Mouse (Mus musculus) limb, embryonic 12.5 days (tissue): ENCODE measurements around the gene Fancg. TPM values are rescaled to one million over a fixed set of nuclear protein-coding genes. Genes with fewer than 3 reads are reported as not detected.

Experiments used
- ATAC-seq: fragments of 200-750 bp; cut with Nextera tagmentation; 2 replicates; pipeline ENCODE4 v1.8.0; 2017; ENCODE audit warnings: low read depth, moderate TSS enrichment; ENCODE audit not compliant: insufficient number of reproducible peaks, insufficient read depth, low FRiP score, low TSS enrichment
- H3K27ac ChIP-seq: fragments of 300-500 bp; sonication (generic); 2 replicates; pipeline ENCODE4 v1.5.1; 2016; ENCODE audit warnings: mild to moderate bottlenecking, moderate library complexity
- H3K27me3 ChIP-seq: fragments of 300-500 bp; sonication (generic); 2 replicates; pipeline ENCODE4 v1.6.1; 2016; ENCODE audit warnings: mild to moderate bottlenecking, moderate library complexity
- H3K36me3 ChIP-seq: fragments of 300-500 bp; sonication (generic); 2 replicates; pipeline ENCODE4 v1.6.1; 2016; ENCODE audit warnings: mild to moderate bottlenecking, moderate library complexity
- H3K4me1 ChIP-seq: fragments of 300-500 bp; sonication (generic); replicated peaks from 2 replicates; pipeline ENCODE4 v1.6.1; 2016
- H3K4me2 ChIP-seq: fragments of 300-500 bp; sonication (generic); 2 replicates; pipeline ENCODE4 v1.6.1; 2016; ENCODE audit warnings: mild to moderate bottlenecking, moderate library complexity
- H3K4me3 ChIP-seq: fragments of 300-500 bp; sonication (generic); replicated peaks from 2 replicates; pipeline ENCODE4 v1.5.1; 2016; ENCODE audit warnings: mild to moderate bottlenecking
- H3K9ac ChIP-seq: fragments of 300-500 bp; sonication (generic); replicated peaks from 2 replicates; pipeline ENCODE4 v1.6.1; 2016; ENCODE audit warnings: mild to moderate bottlenecking, moderate library complexity
- H3K9me3 ChIP-seq: fragments of 300-500 bp; sonication (generic); 2 replicates; pipeline ENCODE4 v1.6.1; 2016; ENCODE audit warnings: mild to moderate bottlenecking, moderate library complexity
- WGBS: fragments of 180-500 bp; shearing (Covaris S2); methylation state at CpG from one replicate; pipeline ENCODE4 v1.1.7; 2016; 5-methylcytosine and 5-hydroxymethylcytosine counted together
- polyA plus RNA-seq: library from polyadenylated mRNA; unstranded; fragments of >200 nt; fragmentation: Nextera tagmentation; extraction: Ambion mirVana; gene quantifications from 2 replicates; pipeline ENCODE4 v1.2.1, GENCODE M21; 2016

Fancg gene
- polyA plus RNA-seq, 1 experiment from 2014 or later = 18.4 TPM

- no peak for ATAC-seq
- Histone ChIP-seq H3K9ac (no peak overlapping the region), H3K27ac (no peak overlapping the region), H3K36me3 (peaks cover 32% of the 10 kb centered on the region), H3K9me3 (no peaks in the 10 kb centered on the region), H3K4me1 (no peaks in the 10 kb centered on the region), H3K4me3 (no peak overlapping the region), H3K27me3 (no peaks in the 10 kb centered on the region), H3K4me2 (no peak overlapping the region)
- WGBS = 73% methylated on average over 8 of the region's 8 CpGs
Observed at GRCm38 (mm10) chr4:42958942-42959341, 51.4 kb downstream of the Fancg start.

- no peak for ATAC-seq
- Histone ChIP-seq H3K9me3 (no peaks in the 10 kb centered on the region), H3K27ac (no peak overlapping the region), H3K36me3 (peaks cover 40% of the 10 kb centered on the region), H3K9ac (no peak overlapping the region), H3K4me1 (peaks cover 10% of the 10 kb centered on the region), H3K4me3 (no peak overlapping the region), H3K27me3 (no peaks in the 10 kb centered on the region), H3K4me2 (no peak overlapping the region)
- 90% methylated on average over 8 of the region's 8 CpGs for WGBS
Observed at GRCm38 (mm10) chr4:42957979-42958378, 52.3 kb downstream of the Fancg start.

GRCm38 (mm10) chr4:42957306-42957705, 53.0 kb downstream of the Fancg start:
- H3K27ac ChIP-seq = no peak overlapping the region
- no peaks in the 10 kb centered on the region for H3K9me3 ChIP-seq
- H3K4me3 ChIP-seq = no peak overlapping the region
- H3K36me3 ChIP-seq = peaks cover 40% of the 10 kb centered on the region
- WGBS = 89% methylated on average over 11 of the region's 11 CpGs
- H3K4me1 ChIP-seq = peaks cover 11% of the 10 kb centered on the region
- no peak for ATAC-seq
- no peaks in the 10 kb centered on the region for H3K27me3 ChIP-seq
- no peak overlapping the region for H3K9ac ChIP-seq
- no peak overlapping the region for H3K4me2 ChIP-seq

GRCm38 (mm10) chr4:42956581-42956980, 53.7 kb downstream of the Fancg start:
- H3K36me3 ChIP-seq = peaks cover 40% of the 10 kb centered on the region
- H3K4me2 ChIP-seq = no peak overlapping the region
- H3K4me3 ChIP-seq = no peak overlapping the region
- H3K9me3 ChIP-seq = no peaks in the 10 kb centered on the region
- WGBS = 93% methylated on average over 17 of the region's 17 CpGs
- H3K4me1 ChIP-seq = peaks cover 17% of the 10 kb centered on the region
- no peak overlapping the region for H3K27ac ChIP-seq
- no peak for ATAC-seq
- no peaks in the 10 kb centered on the region for H3K27me3 ChIP-seq
- H3K9ac ChIP-seq = no peak overlapping the region

- Histone ChIP-seq H3K9ac (no peak overlapping the region), H3K36me3 (peaks cover 40% of the 10 kb centered on the region), H3K27me3 (no peaks in the 10 kb centered on the region), H3K27ac (no peak overlapping the region), H3K4me3 (no peak overlapping the region), H3K4me1 (peaks cover 31% of the 10 kb centered on the region), H3K4me2 (no peak overlapping the region), H3K9me3 (no peaks in the 10 kb centered on the region)
- whole genome bisulfite sequencing = 87% methylated on average over 3 of the region's 3 CpGs
- no peak for ATAC-seq
Observed at GRCm38 (mm10) chr4:42955200-42955599, 55.1 kb downstream of the Fancg start.

- WGBS = 7% methylated on average over 10 of the region's 10 CpGs
- Histone ChIP-seq H3K4me2 (no peak overlapping the region), H3K27ac (no peak overlapping the region), H3K4me3 (no peak overlapping the region), H3K9me3 (no peaks in the 10 kb centered on the region), H3K4me1 (peaks cover 32% of the 10 kb centered on the region), H3K36me3 (peaks cover 40% of the 10 kb centered on the region), H3K27me3 (no peaks in the 10 kb centered on the region), H3K9ac (no peak overlapping the region)
- ATAC-seq = no peak
Observed at GRCm38 (mm10) chr4:42954297-42954696, 56.0 kb downstream of the Fancg start.

GRCm38 (mm10) chr4:42953435-42954094, 56.7 kb downstream of the Fancg start:
- Histone ChIP-seq H3K4me2 (no peak overlapping the region), H3K27ac (no peak overlapping the region), H3K4me1 (peaks cover 39% of the 10 kb centered on the region), H3K4me3 (no peak overlapping the region), H3K36me3 (peaks cover 40% of the 10 kb centered on the region), H3K27me3 (peaks cover 6% of the 10 kb centered on the region), H3K9me3 (no peaks in the 10 kb centered on the region), H3K9ac (no peak overlapping the region)
- WGBS = 21% methylated on average over 10 of the region's 10 CpGs
- ATAC-seq = no peak

GRCm38 (mm10) chr4:42952563-42952962, 57.7 kb downstream of the Fancg start:
- no peak overlapping the region for H3K4me2 ChIP-seq
- H3K4me1 ChIP-seq = peaks cover 40% of the 10 kb centered on the region
- H3K27me3 ChIP-seq = peaks cover 16% of the 10 kb centered on the region
- WGBS = 78% methylated on average over 7 of the region's 7 CpGs
- no peak overlapping the region for H3K4me3 ChIP-seq
- no peaks in the 10 kb centered on the region for H3K9me3 ChIP-seq
- H3K36me3 ChIP-seq = peaks cover 32% of the 10 kb centered on the region
- no peak for ATAC-seq
- no peak overlapping the region for H3K27ac ChIP-seq
- H3K9ac ChIP-seq = no peak overlapping the region

Other genes with a start within 250 kb of the Fancg start
- 3.1 and 4.0 TPM in 2 replicates for gene Ccl21a, start 236.5 kb downstream of the Fancg start, polyA plus RNA-seq
- 0.06 TPM in 1 of 2 replicates, not detected in the other for gene Fam205a1, start 156.6 kb downstream of the Fancg start, polyA plus RNA-seq
- gene Gm12394, start 153.7 kb downstream of the Fancg start, polyA plus RNA-seq = 0.09 TPM in 1 of 2 replicates, not detected in the other
- 0.35 TPM in 1 of 2 replicates, not detected in the other for gene Fam205c, start 136.3 kb downstream of the Fancg start, polyA plus RNA-seq
- gene Phf24, start 93.8 kb downstream of the Fancg start, polyA plus RNA-seq = 0.14 and 0.31 TPM in 2 replicates
- 6.6 and 7.4 TPM in 2 replicates for gene Dnajb5, start 60.7 kb downstream of the Fancg start, polyA plus RNA-seq
- gene 1700022I11Rik, start 40.9 kb downstream of the Fancg start, polyA plus RNA-seq = 0.46 and 0.78 TPM in 2 replicates
- gene Vcp, start 10.0 kb downstream of the Fancg start, polyA plus RNA-seq = 656 and 692 TPM in 2 replicates
- 27.0 and 30.3 TPM in 2 replicates for gene Pigo, start 15.3 kb upstream of the Fancg start, polyA plus RNA-seq
- gene Stoml2, start 21.2 kb upstream of the Fancg start, polyA plus RNA-seq = 344 and 353 TPM in 2 replicates
- gene Fam214b, start 35.7 kb upstream of the Fancg start, polyA plus RNA-seq = 12.1 and 13.4 TPM in 2 replicates
- 3.5 and 4.0 TPM in 2 replicates for gene Unc13b, start 48.4 kb upstream of the Fancg start, polyA plus RNA-seq